Comparison of ENCODE assay signal across 8 mouse cellular contexts in genomic region chr11:6443102-6443501, GRCm38 (mm10). TPM values are rescaled to one million over a fixed set of nuclear protein-coding genes. Genes with fewer than 3 reads are reported as not detected.
A peak's percentile ranks its signal among the peaks of the same experiment; 100 is the strongest.
DNase-seq lines count a peak whose midpoint lies in the region; ATAC-seq and TF ChIP-seq lines count a peak whose summit lies in the region.

No protein-coding gene starts in this region.

- H3K36me3 ChIP-seq in heart, embryonic 11.5 days (ENCODE audit: control insufficient read depth, insufficient read depth, low read length), result no peaks in the 10 kb centered on the region
- peaks cover 20% of the 10 kb centered on the region for H3K36me3 ChIP-seq in E14TG2a.4 (ENCODE audit: insufficient read depth, low read length)
- peaks cover 5% of the 10 kb centered on the region; the same call in 1 of the 2 replicates for H3K36me3 ChIP-seq in forebrain, embryonic 15.5 days
- peaks cover 18% of the 10 kb centered on the region for H3K36me3 ChIP-seq in liver, postnatal 0 days (replicated peaks; ENCODE audit: insufficient read depth, low read length)

- peak overlapping the region; percentile 77 for H3K4me3 ChIP-seq in heart, embryonic 11.5 days (ENCODE audit: low read depth, low read length)
- H3K4me3 ChIP-seq in E14TG2a.4 (replicated peaks; ENCODE audit: low read length), result peak overlapping the region; percentile 88
- H3K4me3 ChIP-seq in forebrain, embryonic 15.5 days, result peak overlapping the region; percentile 97
- H3K4me3 ChIP-seq in liver, postnatal 0 days (ENCODE audit: low read depth, low read length), result peak overlapping the region; percentile 69

- H3K9ac ChIP-seq in heart, embryonic 11.5 days (ENCODE audit: low read depth, low read length), result peak overlapping the region; percentile 88
- H3K9ac ChIP-seq in forebrain, embryonic 15.5 days (replicated peaks), result peak overlapping the region; percentile 93
- H3K9ac ChIP-seq in liver, postnatal 0 days (replicated peaks), result peak overlapping the region; percentile 87

- H3K9me3 ChIP-seq in heart, embryonic 11.5 days (replicated peaks; ENCODE audit: control insufficient read depth, low read length), result no peaks in the 10 kb centered on the region
- peaks cover 12% of the 10 kb centered on the region for H3K9me3 ChIP-seq in E14TG2a.4 (ENCODE audit: low read length)
- no peaks in the 10 kb centered on the region for H3K9me3 ChIP-seq in forebrain, embryonic 15.5 days
- no peaks in the 10 kb centered on the region for H3K9me3 ChIP-seq in liver, postnatal 0 days (ENCODE audit: low read length)

- no peak for TF ChIP-seq EP300 in liver, postnatal 0 days (IDR thresholded peaks at IDR 0.05; ENCODE audit: low read depth)

- intact Hi-C loops in left cerebral cortex, postnatal 36 days (cut with DNase I), result no loop called here

- no peak for DNase-seq in heart, adult 18-20 months
- DNase-seq in liver, postnatal 0 days, result no peak
- no peak for DNase-seq in left cerebral cortex, postnatal 36 days (ENCODE audit: low spot score in 2 of 2)
- DNase-seq in layer of hippocampus, postnatal 10 days (ENCODE audit: low spot score in 2 of 2), result no peak
- DNase-seq in kidney, postnatal 4 days, result no peak

- H3K4me2 ChIP-seq in heart, embryonic 11.5 days, result peak overlapping the region; percentile 83
- peak overlapping the region; percentile 62 for H3K4me2 ChIP-seq in forebrain, embryonic 15.5 days (replicated peaks)
- H3K4me2 ChIP-seq in liver, postnatal 0 days (ENCODE audit: low read depth, low read length), result peak overlapping the region; percentile 82

- H3K4me1 ChIP-seq in heart, embryonic 11.5 days (ENCODE audit: control insufficient read depth, insufficient read depth, low read length), result no peaks in the 10 kb centered on the region; the same call in 1 of the 2 replicates
- H3K4me1 ChIP-seq in E14TG2a.4 (replicated peaks; ENCODE audit: low read depth, low read length), result peaks cover 59% of the 10 kb centered on the region
- peaks cover 17% of the 10 kb centered on the region for H3K4me1 ChIP-seq in forebrain, embryonic 15.5 days
- H3K4me1 ChIP-seq in liver, postnatal 0 days (ENCODE audit: insufficient read depth), result peaks cover 4% of the 10 kb centered on the region; the same call in 1 of the 2 replicates

- H3K27ac ChIP-seq in heart, embryonic 11.5 days (ENCODE audit: low read depth, low read length), result peak overlapping the region; percentile 91; the same call in 1 of the 2 replicates
- no peak overlapping the region for H3K27ac ChIP-seq in forebrain, embryonic 15.5 days (replicated peaks)
- H3K27ac ChIP-seq in liver, postnatal 0 days (ENCODE audit: low read depth), result peak overlapping the region; percentile 90

- no peaks in the 10 kb centered on the region for H3K27me3 ChIP-seq in heart, embryonic 11.5 days (ENCODE audit: control insufficient read depth, insufficient read depth, low read length)
- no peaks in the 10 kb centered on the region for H3K27me3 ChIP-seq in E14TG2a.4 (ENCODE audit: insufficient read depth, low read length)
- H3K27me3 ChIP-seq in forebrain, embryonic 15.5 days, result no peaks in the 10 kb centered on the region
- no peaks in the 10 kb centered on the region for H3K27me3 ChIP-seq in liver, postnatal 0 days (ENCODE audit: insufficient read depth, low read length)

- WGBS in heart, embryonic 11.5 days (ENCODE audit: insufficient replicate concordance), result 50% methylated on average over 4 of the region's 4 CpGs
- WGBS in forebrain, embryonic 15.5 days, result 45% methylated on average over 4 of the region's 4 CpGs
- 42% methylated on average over 4 of the region's 4 CpGs for WGBS in liver, postnatal 0 days (ENCODE audit: insufficient replicate concordance)

- no peak for TF ChIP-seq CTCF in E14TG2a.4 (conservative IDR thresholded peaks at IDR 0.05; ENCODE audit: low read length)
- TF ChIP-seq CTCF in liver, postnatal 0 days (IDR thresholded peaks at IDR 0.05; ENCODE audit: low read depth), result no peak

- ATAC-seq in heart, embryonic 11.5 days (replicated peaks; ENCODE audit: insufficient number of reproducible peaks, low FRiP score, low TSS enrichment), result no peak
- no peak for ATAC-seq in forebrain, embryonic 15.5 days (replicated peaks)
- ATAC-seq in liver, postnatal 0 days, result no peak

RNA-seq across cellular contexts. Expression of gene H2afv, which starts 1.1 kb away (rescaled TPM):
- 353 and 356 TPM in 2 replicates for polyA plus RNA-seq in heart, embryonic 11.5 days (2014; fragmentation: Nextera tagmentation; extraction: Ambion mirVana)
- total RNA-seq in heart, adult 18-20 months (2021), result 10 to 100 TPM; 71.4 to 86.8 TPM
- polyA plus RNA-seq in forebrain, embryonic 15.5 days (2015; fragmentation: Nextera tagmentation; extraction: Ambion mirVana), result 576 and 626 TPM in 2 replicates
- polyA plus RNA-seq in liver, postnatal 0 days (2015; fragmentation: Nextera tagmentation; extraction: Ambion mirVana), result 135 and 137 TPM in 2 replicates
- 10 to 100 TPM; 41.4 to 43.4 TPM for total RNA-seq in left cerebral cortex, postnatal 36 days (2021)
- 10 to 100 TPM; 48.5 to 53.6 TPM for total RNA-seq in layer of hippocampus, postnatal 10 days (2021)

RNA-seq across cellular contexts. Expression of gene Ppia, which starts 27.9 kb away (rescaled TPM):
- 4,475 and 4,598 TPM in 2 replicates for polyA plus RNA-seq in heart, embryonic 11.5 days (2014; fragmentation: Nextera tagmentation; extraction: Ambion mirVana)
- total RNA-seq in heart, adult 18-20 months (2021), result 100 to 1,000 TPM; 304 to 366 TPM
- polyA plus RNA-seq in forebrain, embryonic 15.5 days (2015; fragmentation: Nextera tagmentation; extraction: Ambion mirVana), result 3,682 and 3,685 TPM in 2 replicates
- polyA plus RNA-seq in liver, postnatal 0 days (2015; fragmentation: Nextera tagmentation; extraction: Ambion mirVana), result 2,313 and 2,332 TPM in 2 replicates
- total RNA-seq in left cerebral cortex, postnatal 36 days (2021), result 1,000 to 10,000 TPM; 1,722 to 2,059 TPM
- total RNA-seq in layer of hippocampus, postnatal 10 days (2021), result 1,000 to 10,000 TPM; 2,229 to 2,426 TPM

RNA-seq across cellular contexts. Expression of gene Purb, which starts 32.6 kb away (rescaled TPM):
- polyA plus RNA-seq in heart, embryonic 11.5 days (2014; fragmentation: Nextera tagmentation; extraction: Ambion mirVana), result 22.3 and 25.5 TPM in 2 replicates
- total RNA-seq in heart, adult 18-20 months (2021), result 10 to 100 TPM; 29.5 to 31.0 TPM
- polyA plus RNA-seq in forebrain, embryonic 15.5 days (2015; fragmentation: Nextera tagmentation; extraction: Ambion mirVana), result 13.5 and 14.8 TPM in 2 replicates
- polyA plus RNA-seq in liver, postnatal 0 days (2015; fragmentation: Nextera tagmentation; extraction: Ambion mirVana), result 5.6 and 6.1 TPM in 2 replicates
- 100 to 1,000 TPM; 283 to 295 TPM for total RNA-seq in left cerebral cortex, postnatal 36 days (2021)
- 100 to 1,000 TPM; 249 to 250 TPM for total RNA-seq in layer of hippocampus, postnatal 10 days (2021)

RNA-seq across cellular contexts. Expression of gene Zmiz2, which starts 54.2 kb away (rescaled TPM):
- 6.8 and 7.9 TPM in 2 replicates for polyA plus RNA-seq in heart, embryonic 11.5 days (2014; fragmentation: Nextera tagmentation; extraction: Ambion mirVana)
- total RNA-seq in heart, adult 18-20 months (2021), result 10 to 100 TPM; 33.8 to 37.0 TPM
- polyA plus RNA-seq in forebrain, embryonic 15.5 days (2015; fragmentation: Nextera tagmentation; extraction: Ambion mirVana), result 38.7 and 38.8 TPM in 2 replicates
- 3.4 and 3.7 TPM in 2 replicates for polyA plus RNA-seq in liver, postnatal 0 days (2015; fragmentation: Nextera tagmentation; extraction: Ambion mirVana)
- 100 to 1,000 TPM; 222 to 224 TPM for total RNA-seq in left cerebral cortex, postnatal 36 days (2021)
- 100 to 1,000 TPM; 149 to 163 TPM for total RNA-seq in layer of hippocampus, postnatal 10 days (2021)

Comparison
In these comparisons a context has a peak if more than half of its experiments do, and no peak if none do; other contexts are left out.
1. RNA of gene Ppia, which starts 27.9 kb away (total RNA-seq): 2,229 to 2,426 TPM in layer of hippocampus, postnatal 10 days and 1,722 to 2,059 TPM in left cerebral cortex, postnatal 36 days; 304 to 366 TPM in heart, adult 18-20 months; every median in the first group is over 4 times any median in the second.
2. RNA of gene Purb, which starts 32.6 kb away (total RNA-seq): 283 to 295 TPM in left cerebral cortex, postnatal 36 days and 249 to 250 TPM in layer of hippocampus, postnatal 10 days; 29.5 to 31.0 TPM in heart, adult 18-20 months; every median in the first group is over 4 times any median in the second.
3. Peak in every context shown above with its lines, with median percentiles within 50 percentile points of each other: H3K4me2 ChIP-seq, H3K4me3 ChIP-seq and H3K9ac ChIP-seq.